Mouse (Mus musculus) CD4-positive naive resting alpha-beta T cell, adult 76 days (primary cell): ENCODE data around the gene Acss1. TPM values are rescaled to one million over a fixed set of nuclear protein-coding genes. Genes with fewer than 3 reads are reported as not detected.

Source experiments
- total RNA-seq: library from RNA; stranded (reverse); gene quantifications from one replicate; pipeline ENCODE4 v1.2.4, GENCODE M21; 2023

Acss1 gene
- 35.6 TPM for total RNA-seq

GRCm38 (mm10) chr2:150667820-150668766 is at the start of gene Acss1:
Gene Acss1, minus strand, starts transcription at chr2:150668500.

GRCm38 (mm10) chr2:150689223-150689800 is 21.0 kb upstream of the Acss1 start, which contains the start of gene Vsx1:
Gene Vsx1, minus strand, starts transcription at chr2:150689360.

GRCm38 (mm10) chr2:150608087-150608799 is 60.1 kb downstream of the Acss1 start, which contains the start of gene Apmap:
Gene Apmap, minus strand, starts transcription at chr2:150608567.

GRCm38 (mm10) chr2:150569847-150570590 is 98.3 kb downstream of the Acss1 start, which contains the start of gene Cst7:
Gene Cst7, plus strand, starts transcription at chr2:150570415.

Other genes with a start within 250 kb of the Acss1 start
- 2.7 TPM for gene Zfp442, start 217.0 kb downstream of the Acss1 start, total RNA-seq
- gene Zfp345, start 183.4 kb downstream of the Acss1 start, total RNA-seq: 0.53 TPM
- 8.2 TPM for gene Cst7, start 98.1 kb downstream of the Acss1 start, total RNA-seq
- gene Apmap, start 59.9 kb downstream of the Acss1 start, total RNA-seq: 23.9 TPM
- gene Vsx1, start 20.9 kb upstream of the Acss1 start, total RNA-seq: not detected
- 27.4 TPM for gene Entpd6, start 80.5 kb upstream of the Acss1 start, total RNA-seq
- gene Pygb, start 118.2 kb upstream of the Acss1 start, total RNA-seq: 62.8 TPM
- 32.4 TPM for gene Abhd12, start 236.2 kb upstream of the Acss1 start, total RNA-seq
- 2.7 TPM for gene Gins1, start 236.9 kb upstream of the Acss1 start, total RNA-seq